Mouse (Mus musculus) gastrocnemius, postnatal 36 days (tissue): ENCODE measurements around the gene Mmp14. TPM values are rescaled to one million over a fixed set of nuclear protein-coding genes. Genes with fewer than 3 reads are reported as not detected.

Experiments used
- DNase-seq, 2 experiments: peaks; one replicate each; pipeline ENCODE4 v3.0.0; 2022
- intact Hi-C: fragments of 180-260 bp; cut with DNase I; formaldehyde crosslinking; loops from one replicate; pipeline ENCODE4 v1.15.1; 2025
- total RNA-seq, 2 experiments: library from RNA; stranded (reverse); gene quantifications; 2 replicates each; pipeline ENCODE4 v1.2.3; 2021

Gene Mmp14
- total RNA-seq, 2 experiments from 2014 or later = 10.7 to 10.8 TPM

DNA sequence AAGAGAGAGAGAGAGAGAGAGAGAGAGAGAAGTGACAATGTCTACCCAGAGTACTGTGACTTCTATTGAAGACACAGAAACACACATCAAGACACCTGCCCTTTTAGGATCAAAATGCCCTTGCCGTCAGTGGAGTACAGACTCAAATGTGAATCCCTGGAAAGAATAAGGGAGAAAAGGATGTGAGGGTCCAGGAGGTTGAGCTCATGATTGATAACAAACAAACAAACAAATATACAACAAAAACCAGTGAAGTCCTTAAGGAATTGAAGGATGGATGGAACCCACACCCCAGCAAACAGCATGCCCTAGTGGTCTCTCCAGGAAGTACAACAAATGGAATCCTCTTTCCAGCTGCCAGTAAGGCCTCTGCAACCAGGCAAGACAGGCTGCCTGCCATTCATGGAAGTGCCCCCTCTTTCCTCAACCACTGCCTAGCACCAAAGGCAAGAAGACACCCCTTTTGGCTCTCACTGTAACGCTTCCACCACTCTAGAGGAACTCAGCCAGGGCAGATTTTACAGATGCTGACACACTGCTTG is 18.7 kb upstream of the Mmp14 start:
- DNase-seq = peak in 1 of 2 experiments; percentile 28

DNA sequence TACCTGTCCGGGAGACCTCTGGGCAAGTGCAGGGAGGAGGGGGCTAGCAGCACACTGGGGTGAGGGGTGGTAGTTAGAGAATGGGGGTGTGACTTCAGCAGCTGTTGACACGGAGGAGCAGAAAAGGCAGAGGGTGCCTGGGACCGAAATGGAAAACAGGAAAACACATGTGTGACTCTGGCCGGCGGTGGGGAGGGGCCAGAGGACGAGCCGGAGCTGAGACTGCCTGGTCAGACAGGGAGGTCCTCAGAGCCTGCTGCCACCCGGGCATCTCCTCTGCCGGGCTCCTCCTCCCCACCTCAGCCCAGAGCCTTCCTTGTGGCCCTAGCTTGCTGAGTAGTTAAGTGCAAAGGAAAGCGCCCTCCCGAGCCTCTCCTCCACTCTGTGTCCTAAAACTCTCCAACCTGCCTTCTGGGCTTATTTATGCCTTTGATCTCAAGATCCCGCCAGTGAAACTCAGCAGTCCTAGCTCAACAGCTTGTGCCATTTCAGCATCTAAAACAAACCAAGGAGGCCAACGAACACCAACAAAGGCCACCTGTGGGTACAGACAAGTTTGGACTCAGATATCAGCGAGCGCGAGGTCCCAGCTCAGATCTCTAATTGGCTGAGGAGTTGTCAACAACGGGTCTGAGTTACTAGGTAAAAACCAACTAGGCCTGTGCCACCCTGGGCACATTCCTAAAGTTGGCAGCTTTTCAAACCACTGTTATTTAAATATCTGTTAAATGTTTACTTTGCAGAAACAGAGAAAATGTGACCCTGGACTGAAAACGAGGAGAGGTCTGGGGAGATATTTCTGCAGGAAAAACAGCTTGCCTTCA is 17.3 kb upstream of the Mmp14 start:
- peak in 1 of 2 experiments; percentile 41 for DNase-seq
- intact Hi-C loops = loop anchor here (5.0 kb wide), 1 partner anchor 177 kb away; no protein-coding TSS in a partner anchor

More for the DNA sequence above, 18.7 kb upstream of the Mmp14 start:
- intact Hi-C loops = loop anchor here (5.0 kb wide), 1 partner anchor 175 kb away; no protein-coding TSS in a partner anchor

DNA sequence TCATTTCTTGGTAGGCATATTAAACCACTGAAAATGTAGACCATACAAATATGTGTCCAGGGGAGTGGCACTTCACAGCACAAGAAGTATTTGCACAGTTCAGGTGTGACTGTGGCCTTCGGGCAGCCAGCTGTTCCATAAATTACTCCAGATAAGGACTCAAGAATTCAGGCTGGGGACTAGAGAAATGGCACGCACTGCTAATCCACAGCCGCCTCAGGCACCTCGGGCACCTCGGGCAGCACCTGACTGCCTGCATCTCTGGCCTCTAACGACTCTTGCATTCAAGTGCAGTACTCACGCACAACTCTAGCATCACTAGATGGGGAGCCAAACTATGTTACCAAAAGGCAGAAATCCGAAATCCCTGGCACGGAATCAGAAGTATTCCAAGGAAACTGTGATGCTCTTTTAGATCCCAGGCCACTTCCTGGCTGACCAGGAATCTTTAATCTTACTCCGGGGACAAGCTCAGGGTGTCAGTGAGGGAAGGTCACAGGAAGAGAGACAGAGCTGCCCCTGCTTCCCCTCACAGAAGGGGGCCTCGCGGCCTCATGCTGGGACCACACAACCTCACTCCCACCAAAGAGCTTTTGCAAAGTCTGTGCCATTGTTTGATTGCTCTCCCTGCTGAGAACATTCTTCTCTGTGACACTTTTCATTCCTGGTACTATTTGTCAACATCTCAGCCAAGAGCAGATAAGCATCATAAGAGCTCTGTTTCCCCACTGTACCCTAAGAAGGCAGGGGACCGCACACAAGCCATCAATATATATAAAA is 16.0 kb upstream of the Mmp14 start:
- intact Hi-C loops = loop anchor here (5.0 kb wide), 1 partner anchor 38 kb away; no protein-coding TSS in a partner anchor
- DNase-seq = no peak

DNA sequence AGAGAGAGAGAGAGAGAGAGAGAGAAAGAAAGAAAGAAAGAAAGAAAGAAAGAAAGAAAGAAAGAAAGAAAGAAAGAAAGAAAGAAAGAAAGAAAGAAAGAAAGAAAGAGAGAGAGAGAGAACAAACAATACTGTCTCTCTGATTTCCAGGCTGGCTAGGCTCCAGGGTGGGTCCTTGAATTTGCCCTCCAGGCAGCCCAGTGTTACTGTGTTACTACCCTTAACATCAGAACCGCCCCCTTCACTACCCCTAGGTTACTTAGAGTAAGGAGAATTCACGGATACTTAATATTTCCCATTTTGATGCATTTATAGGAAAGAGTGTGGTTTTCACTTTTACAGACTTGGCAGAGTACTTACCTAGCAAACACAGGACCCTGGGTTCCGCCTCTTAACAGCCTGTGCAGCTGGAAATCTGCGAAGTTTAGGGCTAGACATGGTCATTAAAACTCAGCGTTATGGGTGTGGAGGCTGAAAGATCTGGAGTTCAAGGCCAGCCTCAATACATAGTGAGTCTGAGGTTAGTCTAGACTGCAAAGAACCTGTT is 15.1 kb upstream of the Mmp14 start:
- intact Hi-C loops = loop anchor here (5.0 kb wide), 1 partner anchor 39 kb away; no protein-coding TSS in a partner anchor
- no peak for DNase-seq

DNA sequence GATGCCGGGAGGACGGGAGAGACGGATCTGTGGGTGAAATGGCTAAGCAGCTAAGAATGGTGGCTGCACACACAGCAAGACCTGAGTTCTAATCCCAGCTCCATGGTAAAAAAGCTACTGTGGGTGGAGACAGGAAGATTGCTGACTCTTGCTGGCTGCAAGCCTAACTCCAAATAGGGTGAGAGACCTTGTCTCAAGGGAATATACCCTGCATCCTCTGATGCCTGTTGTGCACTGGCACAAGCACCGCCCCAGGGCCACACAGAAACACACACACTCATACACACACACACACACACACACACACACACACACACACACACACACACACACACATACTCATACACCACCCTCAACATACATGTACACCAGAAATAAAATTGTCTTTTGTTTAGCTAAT is 14.6 kb upstream of the Mmp14 start:
- DNase-seq = no peak
- intact Hi-C loops = loop anchor here (5.0 kb wide), 1 partner anchor 40 kb away; no protein-coding TSS in a partner anchor

DNA sequence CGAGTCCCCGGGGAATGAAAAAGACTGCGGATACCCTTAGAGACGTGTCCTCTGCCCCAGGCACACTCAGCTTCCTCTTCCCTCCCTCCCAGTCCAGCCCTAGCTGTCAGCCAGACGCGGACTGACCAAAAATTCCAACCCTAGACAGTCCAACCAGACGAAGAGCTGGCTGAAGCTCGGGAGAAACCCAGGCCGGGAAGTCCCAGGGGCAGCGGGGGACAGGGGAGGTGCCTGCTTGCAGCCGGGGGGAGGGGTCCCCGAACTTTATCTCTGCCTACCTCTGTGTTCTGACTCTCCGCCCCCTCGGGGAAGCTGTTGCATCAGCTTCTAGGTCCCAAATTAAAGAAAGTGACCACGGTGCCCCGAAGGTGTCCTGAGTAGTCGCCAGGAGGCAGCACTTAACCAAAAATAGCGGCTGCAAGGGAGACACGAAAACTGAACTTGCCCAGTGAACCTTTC is 13.8 kb upstream of the Mmp14 start, which contains the start of gene Slc7a7:
TSS of gene Slc7a7 (minus strand) at position 158 of the 459 bp plus-strand sequence.
- no peak for DNase-seq
- intact Hi-C loops = loop anchor here (2.0 to 5.0 kb wide), 2 partner anchors 31 to 40 kb away; no protein-coding TSS in a partner anchor

DNA sequence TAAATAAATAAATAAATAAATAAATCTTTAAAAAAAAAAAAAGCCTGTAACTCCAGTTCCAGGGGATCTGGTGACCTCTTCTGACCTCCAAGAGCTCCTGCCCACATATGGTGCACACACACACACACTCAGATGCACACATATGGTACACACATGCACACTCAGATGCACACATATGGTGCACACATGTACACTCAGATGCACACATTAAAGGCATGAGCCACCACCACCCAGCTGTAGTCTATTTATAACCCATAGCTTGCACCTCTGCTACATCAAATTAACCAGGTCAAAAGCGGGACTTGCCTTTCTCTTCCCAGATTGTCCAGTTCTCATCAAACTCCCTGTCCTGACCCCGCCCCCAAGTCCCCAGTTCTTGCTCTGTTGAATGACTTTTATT is 10.4 kb upstream of the Mmp14 start:
- no peak for DNase-seq
- intact Hi-C loops = no loop called here

DNA sequence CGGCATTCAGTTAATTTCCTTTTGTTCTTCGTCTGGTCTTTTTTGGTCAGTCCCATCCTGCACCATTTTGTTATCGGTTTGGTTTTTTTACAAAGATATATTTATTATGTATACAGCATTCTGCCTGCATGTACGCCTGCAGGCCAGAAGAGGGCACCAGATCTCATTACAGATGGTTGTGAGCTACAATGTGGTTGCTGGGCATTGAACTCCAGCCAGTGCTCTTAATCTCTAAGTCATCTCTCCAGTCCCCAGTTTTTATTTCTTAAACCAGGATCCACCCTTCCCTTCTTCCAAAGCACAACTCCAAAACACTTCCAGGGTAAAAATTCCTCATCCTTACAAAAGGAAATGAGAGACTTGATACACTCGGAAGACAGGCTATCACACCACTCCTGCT is 8.0 kb upstream of the Mmp14 start:
- intact Hi-C loops = no loop called here

DNA sequence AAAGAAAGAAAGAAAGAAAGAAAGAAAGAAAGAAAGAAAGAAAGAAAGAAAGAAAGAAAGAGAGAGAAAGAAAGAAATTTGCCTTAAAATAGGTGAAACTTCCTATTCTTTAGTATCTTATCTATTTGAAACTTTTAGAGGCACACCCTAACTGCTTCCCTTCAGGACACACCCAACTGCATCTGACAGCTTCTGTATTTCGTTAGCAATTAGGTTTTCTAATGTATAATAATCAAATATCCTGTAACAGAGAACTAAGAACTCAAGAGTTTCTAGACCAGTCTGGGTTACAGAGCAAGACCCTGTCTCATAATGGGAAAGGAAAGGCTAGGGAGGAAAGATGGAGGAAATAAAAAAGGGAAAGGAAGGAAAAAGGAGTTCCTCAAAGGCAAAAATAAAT is 6.8 kb upstream of the Mmp14 start:
- intact Hi-C loops = no loop called here
- DNase-seq = no peak

More for the DNA sequence above, 8.0 kb upstream of the Mmp14 start:
- no peak for DNase-seq

DNA sequence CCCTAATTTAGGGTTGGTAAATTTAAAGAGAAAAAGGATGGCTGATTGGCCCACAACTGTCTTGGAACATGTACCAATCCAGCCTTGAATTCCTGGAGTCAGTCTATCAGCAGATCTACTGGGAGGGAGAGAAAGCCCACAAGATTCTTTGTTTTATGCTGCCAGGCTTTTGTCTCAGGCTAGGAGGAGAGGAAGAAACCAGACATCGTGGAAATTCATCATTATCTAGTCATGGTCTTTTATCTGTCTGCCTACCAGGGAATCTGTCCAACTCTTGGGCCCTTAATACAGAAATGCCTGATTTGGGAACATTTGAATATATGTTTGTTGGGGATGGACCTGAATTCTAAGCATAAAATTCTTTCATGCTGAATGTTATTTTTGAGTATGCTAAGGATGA is 5.9 kb upstream of the Mmp14 start:
- intact Hi-C loops = no loop called here
- DNase-seq = no peak

DNA sequence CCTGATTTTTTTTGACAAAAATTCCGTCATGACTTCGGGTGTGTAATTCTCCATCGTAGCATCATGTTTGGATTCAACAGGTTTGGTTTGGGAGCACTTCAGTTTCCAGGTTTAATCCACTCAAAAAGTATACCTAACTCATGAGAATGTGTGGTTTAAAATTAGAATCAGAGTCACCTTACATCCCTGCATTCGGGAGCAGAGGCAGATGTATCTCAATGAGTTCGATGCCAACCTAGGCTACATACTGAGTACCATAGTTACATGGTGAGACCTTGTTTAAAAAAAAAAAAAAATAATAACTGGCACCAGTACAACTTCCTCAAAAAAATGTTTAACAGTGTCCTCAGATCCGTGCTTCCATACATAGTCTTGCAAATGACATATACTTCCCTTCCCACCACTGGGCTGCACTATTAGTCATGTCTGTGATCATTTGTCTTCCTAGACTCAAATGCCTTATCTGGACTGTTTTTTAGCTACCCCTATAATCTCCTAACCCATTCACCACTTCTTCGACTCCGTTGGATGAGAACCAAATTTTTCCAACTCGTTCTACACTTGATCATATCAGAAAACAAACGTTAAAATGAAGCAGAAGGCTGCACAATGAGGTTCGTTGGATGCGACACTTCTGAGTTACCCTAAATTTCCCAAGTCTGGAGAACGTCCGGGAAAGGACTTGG is 5.3 kb upstream of the Mmp14 start:
- DNase-seq = no peak
- intact Hi-C loops = no loop called here

DNA sequence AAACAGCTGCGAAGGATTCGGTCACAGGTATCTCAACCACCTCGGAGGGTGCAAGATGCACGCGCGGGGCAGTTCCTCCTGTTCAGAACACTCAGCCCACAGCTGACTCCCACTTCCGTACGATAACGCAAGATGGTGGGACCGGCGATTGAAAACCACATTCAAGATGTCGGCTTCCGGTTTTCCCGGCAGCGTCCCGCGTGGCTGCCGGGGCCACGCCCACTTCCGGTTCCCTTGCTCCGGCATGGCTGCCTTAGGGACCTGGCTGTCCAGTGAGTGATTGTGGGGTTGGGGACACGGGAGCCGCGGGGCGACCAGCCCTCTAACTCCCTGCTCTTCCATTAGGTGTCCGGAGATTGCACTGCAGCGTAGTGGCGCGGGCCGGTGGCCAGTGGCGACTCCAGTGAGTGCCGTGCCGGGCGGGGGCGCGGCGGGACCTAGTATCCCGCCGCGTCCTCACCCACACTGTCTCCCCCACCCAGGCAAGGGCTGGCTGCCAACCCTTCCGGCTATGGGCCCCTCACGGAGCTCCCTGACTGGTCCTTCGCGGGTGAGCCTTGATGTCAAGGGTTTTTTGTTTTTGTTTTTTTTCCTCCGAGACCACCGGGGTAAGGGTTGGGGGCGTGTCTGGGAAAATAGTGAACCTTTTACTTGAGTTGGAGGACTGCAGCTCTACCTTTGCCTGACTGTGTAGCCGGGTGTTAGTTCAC is 4.6 kb upstream of the Mmp14 start, which contains the start of gene Mrpl52:
TSS of gene Mrpl52 (plus strand) at position 221 of the 710 bp plus-strand sequence.
- peak; percentile 85 to 87 for DNase-seq
- intact Hi-C loops = no loop called here

DNA sequence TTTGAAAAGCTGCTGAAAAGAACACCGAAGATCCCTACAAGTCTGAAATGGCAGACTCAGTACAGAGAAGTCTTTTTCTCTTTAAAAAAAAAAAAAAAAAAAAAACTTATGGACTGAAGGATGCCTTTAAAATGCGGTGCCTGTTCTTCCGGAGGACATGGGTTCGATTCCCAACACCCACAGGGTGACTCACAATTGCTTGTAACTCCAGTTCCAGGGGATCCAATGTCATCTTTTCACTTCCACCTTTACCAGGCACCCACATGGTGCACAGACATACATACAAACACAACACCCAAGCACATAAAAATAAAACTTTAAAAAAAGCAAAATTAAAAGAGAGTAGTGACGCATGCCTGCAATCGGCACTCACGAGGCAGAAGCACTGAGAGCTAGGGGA is 3.7 kb upstream of the Mmp14 start:
- intact Hi-C loops = no loop called here
- no peak for DNase-seq

DNA sequence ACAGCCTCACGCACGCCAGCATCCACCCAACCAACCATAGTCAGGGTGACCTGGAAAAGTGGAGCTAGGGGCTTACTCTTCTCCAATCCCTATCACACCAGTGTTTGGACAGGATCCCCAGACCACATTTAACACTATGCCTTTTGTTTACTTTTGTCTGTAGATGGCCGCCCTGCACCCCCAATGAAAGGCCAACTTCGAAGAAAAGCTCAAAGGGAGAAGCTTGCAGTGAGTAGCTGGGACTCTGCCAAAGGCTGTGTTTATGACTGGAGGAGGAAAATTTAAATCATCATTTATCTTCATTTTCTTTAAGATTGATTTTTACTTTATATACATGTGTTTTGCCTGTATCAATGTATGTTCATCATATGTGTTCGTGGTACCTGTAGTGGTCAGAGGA is 3.0 kb upstream of the Mmp14 start:
- no peak for DNase-seq
- intact Hi-C loops = no loop called here

DNA sequence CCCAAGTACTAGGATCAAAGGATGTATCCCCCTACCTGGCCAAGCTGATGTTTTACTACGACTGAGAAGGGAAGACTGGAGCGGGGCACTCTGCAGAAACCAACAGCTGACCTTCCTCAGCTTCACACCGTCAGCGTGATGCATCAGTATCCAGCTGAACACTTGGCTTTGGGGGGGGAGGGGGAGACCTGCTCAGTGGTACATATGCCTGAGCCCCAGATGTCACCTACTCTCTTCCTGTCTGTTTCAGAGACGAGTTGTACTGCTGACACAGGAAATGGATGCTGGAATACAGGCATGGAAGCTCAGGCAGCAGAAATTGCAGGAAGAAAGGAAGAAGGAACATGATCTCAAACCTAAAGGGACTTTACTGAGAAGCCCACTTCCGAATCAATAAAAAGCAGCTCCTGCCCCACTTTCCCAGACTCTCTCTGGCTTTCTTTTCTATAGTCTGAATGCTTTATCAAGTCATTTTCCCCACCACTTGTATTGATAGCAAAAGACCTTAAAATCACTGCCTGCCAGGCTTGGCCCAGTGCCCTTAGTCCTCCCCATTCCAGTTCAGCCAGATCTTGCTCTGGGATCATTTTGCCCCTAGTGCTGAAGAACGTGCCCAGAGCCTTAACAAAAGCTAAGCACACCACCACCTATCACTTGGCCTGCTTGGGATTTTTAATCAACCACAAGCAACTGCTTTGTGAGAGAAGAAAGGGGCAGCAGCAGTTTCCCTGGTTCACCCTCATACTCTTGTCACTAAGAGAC is 1.9 kb upstream of the Mmp14 start:
- intact Hi-C loops = no loop called here
- DNase-seq = no peak

DNA sequence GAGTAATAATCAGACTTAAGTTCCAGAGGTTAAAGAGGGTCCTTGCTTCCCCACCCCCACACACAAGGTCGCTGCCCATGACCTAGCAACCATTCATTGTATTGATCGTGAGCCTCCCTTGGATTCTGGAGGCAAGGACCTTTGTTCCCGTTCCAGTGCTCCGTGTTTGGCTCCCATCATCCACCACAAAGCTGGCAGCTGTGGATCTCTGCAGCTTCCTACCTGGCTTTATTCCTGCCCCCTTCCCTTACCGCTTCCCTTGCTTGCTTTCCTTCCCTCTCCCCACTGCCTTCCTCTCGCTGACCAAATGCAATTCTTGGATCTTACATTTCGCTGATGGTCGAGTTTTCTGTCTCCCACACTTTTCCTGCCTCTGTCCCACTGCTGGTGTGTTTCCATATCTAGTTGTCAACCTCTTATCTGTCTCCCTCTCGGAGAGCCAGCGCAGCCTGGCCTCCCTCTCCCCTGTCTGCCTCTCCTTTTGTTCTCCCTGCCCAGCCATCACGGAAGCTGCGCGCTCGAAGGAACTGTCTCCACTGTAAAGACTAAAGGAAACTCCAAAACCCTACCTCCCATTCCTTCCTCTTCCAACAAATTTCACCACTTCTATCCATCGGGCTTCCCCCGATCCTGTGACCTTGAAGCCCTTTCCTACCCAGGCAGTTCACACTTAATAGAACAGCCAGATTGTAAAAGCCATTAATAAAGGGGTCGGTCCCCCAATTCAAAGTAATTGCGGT is 836 bp upstream of the Mmp14 start:
- DNase-seq = no peak
- intact Hi-C loops = no loop called here

DNA sequence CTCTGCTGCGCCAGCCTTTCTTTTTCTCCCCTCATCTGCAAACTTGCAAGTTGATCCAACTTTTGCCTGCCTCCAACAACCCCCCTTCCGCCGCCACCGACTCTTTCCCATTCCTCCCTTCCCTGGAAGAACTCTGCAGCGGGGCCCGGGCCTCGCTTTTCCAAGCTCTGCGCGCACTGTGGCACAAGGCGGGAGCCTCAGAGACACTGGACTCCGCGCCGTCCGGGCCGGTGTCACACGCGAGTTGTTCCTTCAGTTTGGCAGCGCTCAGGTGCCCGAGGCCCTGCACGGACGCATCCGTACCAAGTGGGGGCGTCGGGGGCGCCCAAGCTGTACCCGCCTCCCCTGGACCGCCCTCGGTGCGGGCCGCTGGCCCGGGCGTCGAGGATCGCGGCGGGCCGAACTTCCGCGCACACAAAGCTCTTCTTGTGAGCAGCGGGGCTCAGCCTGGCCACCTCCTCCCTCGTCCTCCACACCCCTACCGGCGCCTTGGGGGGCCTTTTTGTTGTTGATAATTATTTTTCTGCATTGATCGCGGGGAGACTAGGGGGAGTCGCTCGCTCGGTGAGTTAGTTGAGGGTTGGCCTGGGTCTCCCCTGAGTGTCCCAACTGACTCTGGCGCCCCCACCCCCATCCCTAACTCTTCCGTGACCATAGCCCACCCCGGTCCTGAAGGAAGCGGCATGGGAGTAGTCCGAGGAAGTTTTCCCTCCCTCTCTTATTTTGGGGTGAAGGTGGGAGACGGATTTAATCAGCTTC is 845 bp downstream of the Mmp14 start:
- DNase-seq = no peak

More for the DNA sequence above, 845 bp downstream of the Mmp14 start:
- intact Hi-C loops = no loop called here
